Mouse (Mus musculus) ovary, adult 18-20 months (tissue): Measurements from ENCODE around the gene Farp1.
"Not testable (repeated sequence)": the region's sequence is repeated elsewhere in the genome, so short reads cannot be mapped to it uniquely, and the experiment has no call there.

Experiments used
- DNase-seq: peaks from one replicate; pipeline ENCODE4 v3.0.0; 2022; ENCODE audit warnings: low spot score, mixed read lengths

The Farp1 gene

GRCm38 (mm10) chr14:121034973-121035662 lies at the start of gene Farp1:
Farp1 (plus strand) TSS chr14:121035200.
- peak; percentile 73 for DNase-seq

- DNase-seq: no peak
Measured at GRCm38 (mm10) chr14:120989126-120989525, 45.9 kb upstream of the Farp1 start.

- DNase-seq: no peak
Measured at GRCm38 (mm10) chr14:120997686-120998085, 37.3 kb upstream of the Farp1 start.

- no peak for DNase-seq
Measured at GRCm38 (mm10) chr14:121000561-121001340, 34.2 kb upstream of the Farp1 start.

GRCm38 (mm10) chr14:121005621-121006020 lies 29.4 kb upstream of the Farp1 start:
- DNase-seq: no peak

- no peak for DNase-seq
Measured at GRCm38 (mm10) chr14:121006021-121006420, 29.0 kb upstream of the Farp1 start.

- DNase-seq: no peak
Measured at GRCm38 (mm10) chr14:121015114-121015690, 19.8 kb upstream of the Farp1 start.

GRCm38 (mm10) chr14:121022403-121022802 lies 12.6 kb upstream of the Farp1 start:
- no peak for DNase-seq

- no peak for DNase-seq
Measured at GRCm38 (mm10) chr14:121025381-121025780, 9.6 kb upstream of the Farp1 start.

GRCm38 (mm10) chr14:121031396-121031795 lies 3.6 kb upstream of the Farp1 start:
- no peak for DNase-seq

GRCm38 (mm10) chr14:121034525-121034924 lies 475 bp upstream of the Farp1 start:
- DNase-seq: no peak

GRCm38 (mm10) chr14:121035663-121036473 lies 868 bp downstream of the Farp1 start:
- DNase-seq: peak; percentile 23

- no peak for DNase-seq
Measured at GRCm38 (mm10) chr14:121036612-121037221, 1.7 kb downstream of the Farp1 start.

- DNase-seq: no peak
Measured at GRCm38 (mm10) chr14:121037276-121037675, 2.3 kb downstream of the Farp1 start.

- DNase-seq: no peak
Measured at GRCm38 (mm10) chr14:121038676-121039075, 3.7 kb downstream of the Farp1 start.

GRCm38 (mm10) chr14:121044145-121044544 lies 9.1 kb downstream of the Farp1 start:
- no peak for DNase-seq

- no peak for DNase-seq
Measured at GRCm38 (mm10) chr14:121046313-121046961, 11.4 kb downstream of the Farp1 start.

- no peak for DNase-seq
Measured at GRCm38 (mm10) chr14:121047780-121048179, 12.8 kb downstream of the Farp1 start.

- not testable (repeated sequence) for DNase-seq
Measured at GRCm38 (mm10) chr14:121051002-121051401, 16.0 kb downstream of the Farp1 start.

GRCm38 (mm10) chr14:121053020-121053518 lies 18.1 kb downstream of the Farp1 start:
- peak; percentile 19 for DNase-seq

- DNase-seq: no peak
Measured at GRCm38 (mm10) chr14:121054062-121054461, 19.1 kb downstream of the Farp1 start.
